Mouse (Mus musculus): Measurements from ENCODE around the gene Plpp3. TPM values are rescaled to one million over a fixed set of nuclear protein-coding genes. Genes with fewer than 3 reads are reported as not detected.

Gene Plpp3
- polyA plus RNA-seq, 1 experiment from 2014 or later = 14.2 TPM

- no peak for ATAC-seq (ENCODE audit: insufficient read depth)
- WGBS (ENCODE audit: insufficient replicate concordance) = 41% methylated on average over 14 of the region's 14 CpGs
- H3K4me2 ChIP-seq = no peak overlapping the region
Measured at GRCm38 (mm10) chr4:105276062-105276795, 119.1 kb downstream of the Plpp3 start.

DNA sequence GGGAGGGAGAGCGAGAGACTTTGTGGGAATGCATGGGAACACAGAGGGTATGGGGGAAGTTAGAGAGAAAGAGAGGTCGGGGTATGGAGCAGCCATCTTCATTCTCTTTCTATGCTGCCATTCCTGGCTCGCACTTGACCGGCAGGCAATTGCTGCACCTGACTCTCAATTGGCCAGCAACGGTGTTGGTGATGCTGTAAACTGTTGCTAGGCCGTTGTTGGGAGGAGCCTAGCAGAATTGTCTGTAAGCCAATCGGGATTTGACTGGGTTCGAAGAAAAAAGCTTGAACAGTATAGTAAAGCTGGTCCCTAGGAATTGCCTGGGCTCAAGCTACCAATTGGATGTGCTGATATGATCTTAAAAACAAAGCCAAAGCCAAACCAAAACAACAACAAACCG lies 121.0 kb downstream of the Plpp3 start:
- no peak overlapping the region for H3K4me3 ChIP-seq (replicated peaks)
- H3K4me1 ChIP-seq (replicated peaks) = peaks cover 10% of the 10 kb centered on the region; the same call in 1 of the 2 replicates
- ATAC-seq (ENCODE audit: insufficient read depth) = no peak
- H3K27me3 ChIP-seq = no peaks in the 10 kb centered on the region
- H3K9ac ChIP-seq = no peak overlapping the region
- no peaks in the 10 kb centered on the region for H3K9me3 ChIP-seq (replicated peaks)
- H3K36me3 ChIP-seq (replicated peaks) = no peaks in the 10 kb centered on the region
- no peak overlapping the region for H3K4me2 ChIP-seq
- WGBS (ENCODE audit: insufficient replicate concordance) = 61% methylated on average over 9 of the region's 9 CpGs
- no peak overlapping the region for H3K27ac ChIP-seq (replicated peaks)

More at GRCm38 (mm10) chr4:105276062-105276795, 119.1 kb downstream of the Plpp3 start:
- no peaks in the 10 kb centered on the region for H3K27me3 ChIP-seq
- no peak overlapping the region for H3K27ac ChIP-seq (replicated peaks)
- no peaks in the 10 kb centered on the region for H3K9me3 ChIP-seq (replicated peaks)
- no peak overlapping the region for H3K4me3 ChIP-seq (replicated peaks)
- no peaks in the 10 kb centered on the region for H3K36me3 ChIP-seq (replicated peaks)
- peaks cover 1% of the 10 kb centered on the region; the same call in 1 of the 2 replicates for H3K4me1 ChIP-seq (replicated peaks)
- no peak overlapping the region for H3K9ac ChIP-seq

GRCm38 (mm10) chr4:105278571-105279410 lies 121.6 kb downstream of the Plpp3 start:
- peaks cover 15% of the 10 kb centered on the region; the same call in 1 of the 2 replicates for H3K4me1 ChIP-seq (replicated peaks)
- no peak overlapping the region for H3K4me2 ChIP-seq
- no peak for ATAC-seq (ENCODE audit: insufficient read depth)
- H3K9me3 ChIP-seq (replicated peaks) = no peaks in the 10 kb centered on the region
- H3K27me3 ChIP-seq = no peaks in the 10 kb centered on the region
- no peaks in the 10 kb centered on the region for H3K36me3 ChIP-seq (replicated peaks)
- H3K4me3 ChIP-seq (replicated peaks) = no peak overlapping the region
- WGBS (ENCODE audit: insufficient replicate concordance) = 65% methylated on average over 15 of the region's 15 CpGs
- no peak overlapping the region for H3K27ac ChIP-seq (replicated peaks)
- no peak overlapping the region for H3K9ac ChIP-seq

- H3K4me3 ChIP-seq (replicated peaks) = no peak overlapping the region
- H3K36me3 ChIP-seq (replicated peaks) = no peaks in the 10 kb centered on the region
- H3K9ac ChIP-seq = no peak overlapping the region
- H3K27me3 ChIP-seq = no peaks in the 10 kb centered on the region
- no peak overlapping the region for H3K4me2 ChIP-seq
- WGBS (ENCODE audit: insufficient replicate concordance) = 63% methylated on average over 4 of the region's 4 CpGs
- H3K9me3 ChIP-seq (replicated peaks) = no peaks in the 10 kb centered on the region
- ATAC-seq (ENCODE audit: insufficient read depth) = no peak
- H3K27ac ChIP-seq (replicated peaks) = no peak overlapping the region
- peaks cover 17% of the 10 kb centered on the region; the same call in 1 of the 2 replicates for H3K4me1 ChIP-seq (replicated peaks)
Measured at GRCm38 (mm10) chr4:105279806-105280205, 122.7 kb downstream of the Plpp3 start.

DNA sequence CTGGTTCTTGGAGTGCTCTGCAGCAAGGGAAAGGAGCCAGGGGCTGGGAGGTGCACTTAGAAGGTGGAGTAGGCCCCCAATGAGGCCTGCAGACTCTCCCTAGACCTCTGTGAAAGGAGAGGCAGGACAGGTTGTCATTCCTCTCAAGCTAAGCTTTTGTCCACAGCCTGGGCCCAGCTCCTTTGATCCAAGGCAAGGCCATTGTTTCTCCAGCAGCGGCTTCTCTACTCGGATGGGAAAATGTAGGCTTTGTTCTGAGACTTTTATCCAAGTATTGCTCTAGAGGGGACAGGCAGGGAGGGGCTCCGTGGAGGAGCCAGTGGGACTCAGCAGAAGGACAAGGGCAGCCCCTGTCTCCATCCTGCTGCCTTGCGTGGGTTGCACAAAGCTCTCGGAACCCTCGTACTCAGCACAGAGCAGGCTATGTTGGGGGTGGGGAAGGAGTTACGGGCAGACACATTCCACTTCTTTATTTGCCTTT lies 124.6 kb downstream of the Plpp3 start:
- no peaks in the 10 kb centered on the region for H3K27me3 ChIP-seq
- 45% methylated on average over 7 of the region's 7 CpGs for WGBS (ENCODE audit: insufficient replicate concordance)
- no peak overlapping the region for H3K4me2 ChIP-seq
- no peak overlapping the region for H3K9ac ChIP-seq
- ATAC-seq (ENCODE audit: insufficient read depth) = peak; percentile 46
- no peaks in the 10 kb centered on the region for H3K9me3 ChIP-seq (replicated peaks)
- H3K36me3 ChIP-seq (replicated peaks) = no peaks in the 10 kb centered on the region
- no peak overlapping the region for H3K4me3 ChIP-seq (replicated peaks)
- peaks cover 22% of the 10 kb centered on the region; the same call in 1 of the 2 replicates for H3K4me1 ChIP-seq (replicated peaks)
- H3K27ac ChIP-seq (replicated peaks) = no peak overlapping the region

Other genes with a start within 250 kb of the Plpp3 start
- gene Fyb2, start 243.9 kb upstream of the Plpp3 start, polyA plus RNA-seq (2015; fragmentation: Nextera tagmentation; extraction: Ambion mirVana) = 0.09 and 0.15 TPM in 2 replicates
- 0.50 and 0.52 TPM in 2 replicates for gene Prkaa2, start 47.5 kb upstream of the Plpp3 start, polyA plus RNA-seq (2015; fragmentation: Nextera tagmentation; extraction: Ambion mirVana)